Mouse (Mus musculus): ENCODE results near the gene Aebp1.

- TF ChIP-seq POLR2AphosphoS2 (IDR thresholded peaks at IDR 0.05; ENCODE audit: insufficient read length, low read depth) = no peak
- TF ChIP-seq POLR2A (IDR thresholded peaks at IDR 0.05; ENCODE audit: insufficient read length, low read depth) = no peak
- no peak for TF ChIP-seq USF1 (IDR thresholded peaks at IDR 0.05; ENCODE audit: low read depth)
- no peak for TF ChIP-seq REST (IDR thresholded peaks at IDR 0.05; ENCODE audit: insufficient read depth, insufficient read length)
- no peak for TF ChIP-seq MYOG (IDR thresholded peaks at IDR 0.05; ENCODE audit: control insufficient read depth in 1 of 3, insufficient read depth in 1 of 3, insufficient read length in 2 of 3, low read depth in 2 of 3)
- no peak for TF ChIP-seq CEBPB (IDR thresholded peaks at IDR 0.05; ENCODE audit: insufficient read depth, poor library complexity, severe bottlenecking)
Observed at GRCm38 (mm10) chr11:5843131-5843530, 18.6 kb upstream of the Aebp1 start.

Data from myocyte (in vitro differentiated cells).